Mouse (Mus musculus): ENCODE data around the gene Lce1a1. TPM values are rescaled to one million over a fixed set of nuclear protein-coding genes. Genes with fewer than 3 reads are reported as not detected.

Gene Lce1a1
- polyA plus RNA-seq, 1 experiment from 2014 or later, result not detected

DNA sequence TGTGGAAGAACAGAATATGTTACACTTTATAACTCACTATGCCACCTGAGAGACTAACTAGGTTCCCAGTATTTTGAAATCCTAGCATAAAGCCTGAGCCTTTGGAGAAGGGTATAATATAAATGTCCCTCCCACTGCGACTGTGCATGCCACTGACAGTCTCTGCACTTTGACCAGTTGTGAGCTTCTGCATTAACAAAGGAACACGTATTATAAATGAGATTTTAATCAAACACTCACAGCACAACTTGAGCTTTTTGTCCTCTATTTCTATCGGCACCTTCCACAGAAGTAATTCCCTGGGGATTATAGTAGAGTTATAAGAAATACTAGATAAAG is 9.5 kb downstream of the Lce1a1 start:
- H3K4me1 ChIP-seq (ENCODE audit: control insufficient read depth, insufficient read depth, low read length), result no peaks in the 10 kb centered on the region
- H3K9ac ChIP-seq (ENCODE audit: low read length), result no peak overlapping the region
- no peak overlapping the region for H3K4me2 ChIP-seq (ENCODE audit: low read length)
- ATAC-seq, result no peak
- no peaks in the 10 kb centered on the region for H3K27me3 ChIP-seq (replicated peaks; ENCODE audit: control insufficient read depth, insufficient read depth, low read length)
- WGBS, result 43% methylated on average over 3 of the region's 3 CpGs
- no peaks in the 10 kb centered on the region for H3K36me3 ChIP-seq (ENCODE audit: control insufficient read depth, insufficient read depth, low read length)
- no peaks in the 10 kb centered on the region for H3K9me3 ChIP-seq (replicated peaks; ENCODE audit: control insufficient read depth, low read length)
- no peak overlapping the region for H3K27ac ChIP-seq (ENCODE audit: low read depth, low read length)
- H3K4me3 ChIP-seq (ENCODE audit: low read depth, low read length), result no peak overlapping the region
- DNase-seq (ENCODE audit: low spot score), result peak; percentile 2

DNA sequence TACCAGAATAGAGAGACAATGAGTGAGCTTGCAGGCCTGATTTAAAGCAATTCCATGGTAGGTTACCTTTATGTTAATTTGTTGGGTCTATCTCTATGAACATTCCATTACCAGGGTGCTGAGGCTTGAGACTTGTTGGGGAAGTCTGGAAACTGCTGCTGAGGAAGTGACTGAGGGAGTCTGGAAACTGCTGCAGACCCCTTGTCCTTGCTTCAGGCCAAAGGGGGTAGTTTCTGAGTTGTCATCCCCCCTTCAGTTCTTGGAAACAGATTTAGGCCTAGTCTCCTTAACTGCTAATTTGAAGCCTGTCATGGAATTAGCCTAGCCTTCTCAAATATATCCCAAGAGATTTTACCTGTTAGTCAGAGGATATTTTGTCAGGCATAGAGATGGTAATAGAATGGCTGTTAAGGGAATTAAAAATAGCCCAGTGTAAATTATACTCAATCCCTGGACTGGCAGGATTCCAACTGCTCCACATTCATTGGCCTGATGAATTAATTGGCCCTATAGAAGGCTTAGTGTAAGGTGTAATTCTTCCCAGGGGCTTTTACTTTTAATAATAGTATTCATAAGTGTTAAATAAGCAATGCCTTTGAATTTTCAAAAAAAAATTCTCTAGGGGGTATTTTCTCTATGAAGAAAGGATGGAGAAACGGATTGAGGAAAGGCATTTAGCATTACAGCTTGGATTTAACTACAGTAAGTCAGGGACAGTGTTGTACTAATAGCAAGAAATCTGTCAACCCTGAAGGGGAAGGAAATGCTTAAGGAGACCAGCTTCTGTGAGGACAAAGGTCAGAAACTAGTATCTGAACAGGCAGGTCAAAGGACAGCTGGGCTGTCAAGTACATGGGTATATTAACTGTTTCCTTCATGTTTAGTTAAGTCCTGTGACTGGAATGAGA is 10.1 kb downstream of the Lce1a1 start:
- WGBS, result 6% methylated on average over 1 of the region's 1 CpGs
- H3K9me3 ChIP-seq (replicated peaks; ENCODE audit: control insufficient read depth, low read length), result no peaks in the 10 kb centered on the region
- H3K4me3 ChIP-seq (ENCODE audit: low read depth, low read length), result no peak overlapping the region
- H3K27me3 ChIP-seq (replicated peaks; ENCODE audit: control insufficient read depth, insufficient read depth, low read length), result no peaks in the 10 kb centered on the region
- H3K4me1 ChIP-seq (ENCODE audit: control insufficient read depth, insufficient read depth, low read length), result no peaks in the 10 kb centered on the region
- H3K27ac ChIP-seq (ENCODE audit: low read depth, low read length), result no peak overlapping the region
- peak; percentile 81 for ATAC-seq
- peak; percentile 69 for DNase-seq (ENCODE audit: low spot score)
- H3K4me2 ChIP-seq (ENCODE audit: low read length), result no peak overlapping the region
- no peaks in the 10 kb centered on the region for H3K36me3 ChIP-seq (ENCODE audit: control insufficient read depth, insufficient read depth, low read length)
- H3K9ac ChIP-seq (ENCODE audit: low read length), result no peak overlapping the region

DNA sequence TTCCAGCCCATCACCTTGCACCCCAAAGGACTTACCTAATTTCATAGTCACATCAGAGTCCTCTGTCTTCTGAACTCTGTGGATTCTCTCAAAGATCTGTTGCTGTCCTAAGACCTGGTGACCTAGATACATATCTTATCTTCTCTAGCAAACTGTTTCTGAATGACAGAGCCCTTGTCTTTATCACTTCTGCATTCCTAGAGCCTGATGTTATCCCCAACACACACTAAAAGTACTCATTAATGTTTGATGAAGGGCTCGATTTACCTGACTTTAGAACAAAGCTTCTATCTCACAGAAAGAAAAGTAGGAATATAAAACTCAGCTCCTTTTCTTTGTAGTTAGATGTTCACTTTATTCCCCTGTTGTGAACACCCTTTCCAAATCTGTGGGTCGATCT is 26.5 kb downstream of the Lce1a1 start, which contains the start of gene Lce6a:
Gene Lce6a, minus strand, starts transcription at position 101 of the 400 bp plus-strand sequence.
- 85% methylated on average over 2 of the region's 2 CpGs for WGBS
- Histone ChIP-seq H3K4me2 (ENCODE audit: low read length) (no peak within 1 kb of the TSS), H3K4me1 (ENCODE audit: control insufficient read depth, insufficient read depth, low read length) (no peaks in the 10 kb centered on the region), H3K4me3 (ENCODE audit: low read depth, low read length) (no peak within 1 kb of the TSS), H3K36me3 (ENCODE audit: control insufficient read depth, insufficient read depth, low read length) (no peaks in the 10 kb centered on the region), H3K9me3 (replicated peaks; ENCODE audit: control insufficient read depth, low read length) (no peaks in the 10 kb centered on the region), H3K27me3 (replicated peaks; ENCODE audit: control insufficient read depth, insufficient read depth, low read length) (no peaks in the 10 kb centered on the region), H3K27ac (ENCODE audit: low read depth, low read length) (no peak within 1 kb of the TSS), H3K9ac (ENCODE audit: low read length) (no peak within 1 kb of the TSS)
- DNase-seq (ENCODE audit: low spot score) (no peak), ATAC-seq (no peak)

DNA sequence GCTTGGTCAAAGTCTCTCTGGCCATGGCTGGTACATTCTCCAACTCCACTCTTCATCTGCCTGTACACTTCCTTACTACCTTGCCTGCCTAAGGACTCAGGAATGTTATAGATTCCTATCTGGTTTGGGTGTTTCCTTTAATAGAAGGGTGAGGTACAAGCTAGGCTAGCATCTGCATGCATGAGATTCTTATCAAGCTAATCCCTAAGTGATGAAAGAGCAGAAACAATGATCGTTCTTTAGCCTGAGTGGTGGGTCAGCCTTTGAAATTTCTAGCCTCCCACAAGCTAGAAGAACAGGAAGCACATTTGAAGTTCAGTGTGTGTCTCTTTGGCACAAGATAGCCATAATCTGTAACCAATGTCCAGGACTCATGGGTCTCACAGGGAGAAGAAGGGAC is 38.3 kb downstream of the Lce1a1 start:
- H3K4me3 ChIP-seq (ENCODE audit: low read depth, low read length), result no peak overlapping the region
- no peak overlapping the region for H3K4me2 ChIP-seq (ENCODE audit: low read length)
- DNase-seq (ENCODE audit: low spot score) (no peak), ATAC-seq (no peak)
- no peak overlapping the region for H3K9ac ChIP-seq (ENCODE audit: low read length)
- H3K9me3 ChIP-seq (replicated peaks; ENCODE audit: control insufficient read depth, low read length), result no peaks in the 10 kb centered on the region
- no peaks in the 10 kb centered on the region for H3K36me3 ChIP-seq (ENCODE audit: control insufficient read depth, insufficient read depth, low read length)
- H3K4me1 ChIP-seq (ENCODE audit: control insufficient read depth, insufficient read depth, low read length), result no peaks in the 10 kb centered on the region
- 67% methylated on average over 1 of the region's 1 CpGs for WGBS
- H3K27ac ChIP-seq (ENCODE audit: low read depth, low read length), result no peak overlapping the region
- H3K27me3 ChIP-seq (replicated peaks; ENCODE audit: control insufficient read depth, insufficient read depth, low read length), result no peaks in the 10 kb centered on the region

DNA sequence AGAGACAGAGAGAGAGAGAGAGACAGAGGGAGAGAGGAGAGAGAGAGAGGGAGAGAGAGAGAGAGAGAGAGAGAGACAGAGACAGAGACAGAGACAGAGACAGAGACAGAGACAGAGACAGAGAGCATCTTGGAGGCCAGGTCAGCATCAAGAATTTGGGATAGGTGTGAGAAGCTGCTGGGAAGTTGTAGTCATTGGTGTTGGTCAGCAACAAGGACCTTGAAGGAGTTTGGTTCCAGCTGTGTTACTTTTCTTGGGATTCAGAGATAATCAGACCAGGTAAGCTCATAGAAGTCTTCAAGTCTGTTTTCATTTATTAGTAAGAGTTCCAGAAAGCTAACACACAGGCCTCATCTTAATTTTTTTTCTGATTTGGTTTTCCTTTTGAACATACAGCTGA is 40.7 kb downstream of the Lce1a1 start, which contains the start of gene 2210017I01Rik:
Gene 2210017I01Rik, minus strand, starts transcription at position 101 of the 400 bp plus-strand sequence.
- Histone ChIP-seq H3K4me3 (ENCODE audit: low read depth, low read length) (no peak within 1 kb of the TSS), H3K9me3 (replicated peaks; ENCODE audit: control insufficient read depth, low read length) (no peaks in the 10 kb centered on the region), H3K36me3 (ENCODE audit: control insufficient read depth, insufficient read depth, low read length) (no peaks in the 10 kb centered on the region), H3K27me3 (replicated peaks; ENCODE audit: control insufficient read depth, insufficient read depth, low read length) (no peaks in the 10 kb centered on the region), H3K27ac (ENCODE audit: low read depth, low read length) (no peak within 1 kb of the TSS), H3K4me1 (ENCODE audit: control insufficient read depth, insufficient read depth, low read length) (no peaks in the 10 kb centered on the region), H3K9ac (ENCODE audit: low read length) (no peak within 1 kb of the TSS), H3K4me2 (ENCODE audit: low read length) (no peak within 1 kb of the TSS)
- ATAC-seq (no peak), DNase-seq (ENCODE audit: low spot score) (no peak)

DNA sequence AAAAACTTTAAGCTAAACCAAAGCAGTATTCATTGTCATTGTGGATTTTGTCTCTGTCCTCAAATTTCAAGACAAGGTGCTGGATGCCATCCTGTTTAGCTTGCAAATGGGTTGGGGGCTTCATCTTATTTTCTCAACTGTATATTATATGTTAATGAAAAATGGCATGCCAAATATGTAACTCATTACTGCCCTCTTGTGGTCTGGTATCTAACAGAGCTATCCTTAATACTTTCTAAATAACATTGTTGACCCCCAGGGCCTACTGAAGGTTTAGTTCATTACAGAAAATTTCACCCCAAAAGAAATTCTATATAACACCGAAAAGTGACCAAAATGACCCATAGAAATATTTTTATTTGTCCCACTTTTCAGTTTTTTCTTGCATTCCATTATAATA is 45.9 kb downstream of the Lce1a1 start:
- H3K27ac ChIP-seq (ENCODE audit: low read depth, low read length), result no peak overlapping the region
- no peak overlapping the region for H3K9ac ChIP-seq (ENCODE audit: low read length)
- peaks cover 4% of the 10 kb centered on the region; the same call in 1 of the 2 replicates for H3K9me3 ChIP-seq (replicated peaks; ENCODE audit: control insufficient read depth, low read length)
- 59% methylated on average over 1 of the region's 1 CpGs for WGBS
- no peak for ATAC-seq
- no peak overlapping the region for H3K4me2 ChIP-seq (ENCODE audit: low read length)
- no peaks in the 10 kb centered on the region for H3K36me3 ChIP-seq (ENCODE audit: control insufficient read depth, insufficient read depth, low read length)
- H3K4me1 ChIP-seq (ENCODE audit: control insufficient read depth, insufficient read depth, low read length), result no peaks in the 10 kb centered on the region
- DNase-seq (ENCODE audit: low spot score), result peak; percentile 51
- H3K4me3 ChIP-seq (ENCODE audit: low read depth, low read length), result no peak overlapping the region
- no peaks in the 10 kb centered on the region for H3K27me3 ChIP-seq (replicated peaks; ENCODE audit: control insufficient read depth, insufficient read depth, low read length)

DNA sequence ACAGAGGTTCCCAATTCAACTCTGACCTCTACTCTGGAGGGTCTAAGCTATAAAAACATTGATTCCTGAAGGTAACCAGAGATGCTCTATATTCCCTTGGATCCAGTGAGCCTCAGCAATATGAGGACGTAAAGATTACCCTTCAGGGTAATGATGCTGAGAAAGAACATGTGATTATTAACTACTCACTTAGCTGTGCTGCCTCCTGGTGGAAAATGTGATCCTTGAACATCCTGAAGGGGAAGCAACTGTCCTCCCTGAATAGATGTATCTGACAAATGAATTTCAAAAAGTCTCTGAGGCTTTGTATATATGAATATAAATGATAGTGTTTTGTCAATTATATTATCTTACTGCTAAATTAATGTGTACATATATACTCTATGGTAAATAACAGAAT is 47.7 kb downstream of the Lce1a1 start:
- no peak overlapping the region for H3K27ac ChIP-seq (ENCODE audit: low read depth, low read length)
- H3K9ac ChIP-seq (ENCODE audit: low read length), result no peak overlapping the region
- ATAC-seq (no peak), DNase-seq (ENCODE audit: low spot score) (no peak)
- H3K4me2 ChIP-seq (ENCODE audit: low read length), result no peak overlapping the region
- H3K36me3 ChIP-seq (ENCODE audit: control insufficient read depth, insufficient read depth, low read length), result no peaks in the 10 kb centered on the region
- WGBS, result 70% methylated on average over 1 of the region's 1 CpGs
- H3K4me3 ChIP-seq (ENCODE audit: low read depth, low read length), result no peak overlapping the region
- H3K4me1 ChIP-seq (ENCODE audit: control insufficient read depth, insufficient read depth, low read length), result no peaks in the 10 kb centered on the region
- no peaks in the 10 kb centered on the region for H3K27me3 ChIP-seq (replicated peaks; ENCODE audit: control insufficient read depth, insufficient read depth, low read length)
- peaks cover 4% of the 10 kb centered on the region; the same call in 1 of the 2 replicates for H3K9me3 ChIP-seq (replicated peaks; ENCODE audit: control insufficient read depth, low read length)

DNA sequence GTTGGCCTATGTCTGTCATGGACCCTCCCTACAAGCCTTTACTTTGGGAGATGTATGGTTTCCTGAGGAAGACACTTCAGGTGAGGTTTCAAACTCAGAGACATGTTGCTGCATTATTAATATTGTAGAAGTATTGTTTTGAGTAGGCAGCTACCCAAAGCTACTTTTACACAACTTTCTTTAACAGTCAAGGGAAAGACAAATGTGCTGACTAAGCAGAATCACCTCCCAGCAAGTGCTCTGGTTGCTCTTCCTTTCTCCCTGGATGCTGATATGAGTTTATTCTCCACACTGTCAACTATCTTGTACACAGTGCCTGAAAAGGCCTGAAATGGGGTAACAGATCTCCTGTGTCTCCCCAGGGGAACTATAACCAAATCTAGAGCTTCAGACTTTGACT is 48.1 kb downstream of the Lce1a1 start:
- peaks cover 4% of the 10 kb centered on the region; the same call in 1 of the 2 replicates for H3K9me3 ChIP-seq (replicated peaks; ENCODE audit: control insufficient read depth, low read length)
- no peak overlapping the region for H3K9ac ChIP-seq (ENCODE audit: low read length)
- no peaks in the 10 kb centered on the region for H3K27me3 ChIP-seq (replicated peaks; ENCODE audit: control insufficient read depth, insufficient read depth, low read length)
- DNase-seq (ENCODE audit: low spot score) (no peak), ATAC-seq (no peak)
- no peaks in the 10 kb centered on the region for H3K4me1 ChIP-seq (ENCODE audit: control insufficient read depth, insufficient read depth, low read length)
- no peak overlapping the region for H3K4me2 ChIP-seq (ENCODE audit: low read length)
- H3K36me3 ChIP-seq (ENCODE audit: control insufficient read depth, insufficient read depth, low read length), result no peaks in the 10 kb centered on the region
- no peak overlapping the region for H3K27ac ChIP-seq (ENCODE audit: low read depth, low read length)
- no peak overlapping the region for H3K4me3 ChIP-seq (ENCODE audit: low read depth, low read length)

DNA sequence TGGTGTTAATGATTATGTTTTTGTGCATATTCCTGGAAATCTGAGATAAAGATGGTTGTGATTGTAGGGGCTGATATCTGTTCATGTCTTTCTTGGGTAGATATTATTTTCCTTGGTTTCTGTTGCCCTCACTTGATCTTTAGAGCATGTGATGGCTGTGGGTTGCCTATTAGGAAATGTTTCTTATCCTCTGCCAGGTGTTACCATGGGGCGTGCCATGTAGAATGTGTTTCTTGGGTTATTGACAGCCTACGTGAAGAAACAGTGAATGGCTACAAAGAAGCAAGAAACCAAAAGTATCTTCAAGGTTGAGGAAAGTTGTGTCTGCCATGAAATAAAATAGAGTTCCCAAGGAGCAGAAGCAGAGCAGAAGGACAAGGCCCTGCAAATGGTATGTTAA is 49.7 kb downstream of the Lce1a1 start:
- DNase-seq (ENCODE audit: low spot score) (no peak), ATAC-seq (no peak)
- H3K4me2 ChIP-seq (ENCODE audit: low read length), result no peak overlapping the region
- peaks cover 4% of the 10 kb centered on the region; the same call in 1 of the 2 replicates for H3K9me3 ChIP-seq (replicated peaks; ENCODE audit: control insufficient read depth, low read length)
- no peaks in the 10 kb centered on the region for H3K27me3 ChIP-seq (replicated peaks; ENCODE audit: control insufficient read depth, insufficient read depth, low read length)
- H3K36me3 ChIP-seq (ENCODE audit: control insufficient read depth, insufficient read depth, low read length), result no peaks in the 10 kb centered on the region
- no peak overlapping the region for H3K27ac ChIP-seq (ENCODE audit: low read depth, low read length)
- H3K9ac ChIP-seq (ENCODE audit: low read length), result no peak overlapping the region
- 85% methylated on average over 2 of the region's 2 CpGs for whole genome bisulfite sequencing
- no peaks in the 10 kb centered on the region for H3K4me1 ChIP-seq (ENCODE audit: control insufficient read depth, insufficient read depth, low read length)
- H3K4me3 ChIP-seq (ENCODE audit: low read depth, low read length), result no peak overlapping the region

Measured in forebrain, embryonic 14.5 days (tissue).